Mouse (Mus musculus): ENCODE measurements around the gene Slc22a5. TPM values are rescaled to one million over a fixed set of nuclear protein-coding genes. Genes with fewer than 3 reads are reported as not detected.
"Not testable (repeated sequence)": the region's sequence is repeated elsewhere in the genome, so short reads cannot be mapped to it uniquely, and the experiment has no call there.

The Slc22a5 gene
- 10 to 100 TPM; 28.4 to 30.4 TPM for total RNA-seq (2021)

DNA sequence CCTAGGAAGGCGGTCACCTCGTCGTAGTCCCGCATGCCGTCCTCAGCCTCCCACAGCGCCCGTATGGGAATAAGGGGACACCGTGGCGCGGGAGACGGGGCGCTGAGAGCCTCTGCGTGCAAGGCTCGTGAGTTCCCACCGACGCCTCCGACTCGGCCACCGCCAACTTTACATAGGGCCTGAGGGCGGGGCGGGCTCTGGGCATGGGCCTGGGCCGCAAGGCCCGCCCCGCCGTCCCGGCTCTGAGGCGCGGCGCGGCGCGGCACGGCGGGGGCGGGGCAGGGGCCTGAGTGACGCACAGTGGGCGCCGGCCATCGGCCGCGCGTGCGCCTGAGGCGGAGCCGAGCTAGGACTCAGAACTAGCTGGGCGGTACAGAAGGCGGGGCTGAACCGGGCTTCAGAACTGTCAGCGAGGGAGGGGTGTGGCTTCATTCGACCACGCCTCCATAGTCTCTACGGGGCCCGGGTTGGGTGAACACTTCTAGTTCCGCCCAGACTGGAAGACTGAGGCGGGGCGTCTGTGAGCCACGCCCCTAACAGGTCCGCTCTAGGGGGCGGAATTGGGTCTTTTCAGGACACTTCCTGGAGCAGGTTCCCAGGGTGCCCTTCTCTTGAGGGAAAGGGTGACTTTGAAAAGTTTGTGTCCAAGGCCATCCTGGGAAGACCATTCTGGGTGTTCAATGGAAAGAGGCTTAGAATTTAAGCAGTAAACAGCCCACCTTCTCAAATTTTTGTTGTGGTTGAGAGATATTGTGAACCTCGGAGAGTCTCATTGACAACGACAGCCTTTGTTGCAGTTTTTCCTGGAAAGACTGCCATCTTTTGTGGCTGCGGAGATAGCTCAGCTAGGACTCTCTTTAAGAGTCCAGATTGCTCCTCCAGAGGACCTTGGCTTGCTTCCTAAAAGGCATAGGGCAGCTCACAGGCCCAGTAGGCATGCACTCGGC is at the start of gene Slc22a5:
Gene Slc22a5 (minus strand): TSS at position 156 of the 947 bp plus-strand sequence.
- intact Hi-C loops (cut with DNase I) = loop anchor here (1.0 kb wide), 1 partner anchor 88 kb away; no protein-coding TSS in a partner anchor
- peak; percentile 98 to 99 for DNase-seq

DNA sequence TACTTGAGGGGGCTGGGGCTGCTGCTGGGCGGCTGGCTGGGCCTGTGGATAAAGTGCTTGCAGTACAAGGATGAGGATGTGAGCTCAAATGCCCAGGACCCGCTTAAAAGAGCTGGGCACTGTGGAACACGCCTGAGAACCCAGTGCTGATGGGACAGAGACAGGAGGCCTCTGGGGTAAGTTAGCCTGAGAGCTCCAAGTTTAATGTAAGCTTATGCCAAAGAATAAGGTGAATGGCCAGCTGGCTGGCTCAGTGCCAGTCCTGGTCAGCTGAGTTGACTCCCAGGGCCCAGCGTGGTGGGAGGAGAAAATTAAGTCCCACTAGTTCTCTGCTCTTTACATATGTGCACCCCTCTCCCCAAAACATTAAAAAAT is 40.5 kb upstream of the Slc22a5 start:
- intact Hi-C loops (cut with DNase I) = loop anchor here (1.0 to 5.0 kb wide), 4 partner anchors 57 to 325 kb away; no protein-coding TSS in a partner anchor
- not testable (repeated sequence) for DNase-seq

DNA sequence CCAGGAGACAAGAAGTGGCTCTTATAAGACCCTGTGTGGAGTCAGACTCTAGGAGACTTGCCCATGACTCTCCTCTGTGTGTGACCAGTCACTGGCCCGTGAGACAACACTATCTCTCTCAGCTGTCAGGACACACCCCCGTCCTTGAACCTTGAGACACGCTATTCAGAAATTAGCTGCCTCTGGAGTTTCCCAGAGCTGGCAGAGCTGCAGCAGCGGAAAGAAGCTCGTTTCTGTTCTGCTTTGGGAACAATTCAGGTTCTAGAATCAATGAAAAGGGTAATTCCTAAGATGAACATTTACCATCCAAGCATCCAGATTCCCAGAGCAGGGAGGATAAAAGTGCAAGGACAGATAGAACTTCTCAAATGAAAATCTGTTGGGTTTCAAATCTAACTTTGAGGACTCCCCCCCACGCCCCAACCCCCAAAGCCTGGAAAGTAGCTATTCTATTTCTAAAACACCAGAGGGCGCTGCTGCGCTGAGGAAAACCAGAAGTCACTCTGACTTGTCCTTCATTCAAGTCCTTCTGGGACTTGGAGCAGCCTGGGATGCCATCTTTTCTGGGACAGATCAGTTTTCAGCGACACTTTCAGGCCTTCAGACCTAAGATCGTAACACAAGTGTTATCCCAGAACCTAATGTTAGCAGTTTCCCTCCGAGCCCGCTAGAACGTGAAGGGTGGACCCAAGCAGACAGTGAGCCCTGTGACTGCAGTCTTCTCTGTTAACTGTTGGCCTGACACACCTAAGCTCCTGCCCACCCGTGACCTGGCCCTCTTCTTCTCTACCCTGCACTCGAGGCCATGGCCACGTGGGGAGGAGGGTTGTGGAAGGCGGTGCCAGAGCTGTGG is 39.9 kb upstream of the Slc22a5 start:
- DNase-seq = peak; percentile 50 to 64
- intact Hi-C loops (cut with DNase I) = loop anchor here (1.0 to 5.0 kb wide), 4 partner anchors 58 to 326 kb away; no protein-coding TSS in a partner anchor

DNA sequence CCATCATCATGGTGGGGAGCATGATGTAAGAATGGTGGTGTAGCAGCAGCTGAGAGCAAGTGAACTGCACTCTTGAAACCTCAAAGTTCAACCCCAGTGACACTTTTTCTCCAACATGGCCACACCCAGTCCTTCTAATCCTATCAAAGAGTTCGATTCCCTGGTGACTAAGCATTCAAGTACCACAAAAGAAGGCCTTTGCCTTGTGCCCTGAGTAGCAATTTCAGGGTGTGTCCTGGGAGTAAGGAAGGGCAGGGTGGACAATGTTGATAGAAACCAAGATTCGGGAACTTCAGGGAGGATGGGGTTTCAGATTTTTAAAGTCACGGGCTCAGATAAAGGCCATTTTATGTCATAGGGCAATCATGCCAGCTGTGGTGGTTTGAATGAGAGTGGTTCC is 38.3 kb upstream of the Slc22a5 start:
- intact Hi-C loops (cut with DNase I) = loop anchor here (2.0 to 5.0 kb wide), 3 partner anchors 125 to 328 kb away; no protein-coding TSS in a partner anchor
- DNase-seq = no peak

DNA sequence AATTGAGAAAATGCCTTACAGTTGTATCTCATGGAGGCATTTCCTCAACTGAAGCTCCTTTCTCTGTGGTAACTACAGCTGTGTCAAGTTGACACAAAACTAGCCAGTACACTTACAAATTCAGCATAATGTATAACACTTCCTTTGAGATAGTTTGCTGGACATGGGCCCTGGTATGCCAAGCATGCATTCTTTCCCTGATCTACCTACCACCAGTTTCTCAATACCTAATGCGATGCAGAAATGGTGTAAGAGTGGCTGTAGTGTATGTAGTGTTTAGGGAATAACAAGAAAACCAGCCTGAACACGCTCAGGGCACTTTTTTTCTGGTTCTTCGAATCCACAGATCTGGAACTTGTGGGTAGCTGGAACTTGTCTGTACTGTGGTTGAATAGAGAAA is 37.1 kb upstream of the Slc22a5 start:
- intact Hi-C loops (cut with DNase I) = no loop called here
- no peak for DNase-seq

DNA sequence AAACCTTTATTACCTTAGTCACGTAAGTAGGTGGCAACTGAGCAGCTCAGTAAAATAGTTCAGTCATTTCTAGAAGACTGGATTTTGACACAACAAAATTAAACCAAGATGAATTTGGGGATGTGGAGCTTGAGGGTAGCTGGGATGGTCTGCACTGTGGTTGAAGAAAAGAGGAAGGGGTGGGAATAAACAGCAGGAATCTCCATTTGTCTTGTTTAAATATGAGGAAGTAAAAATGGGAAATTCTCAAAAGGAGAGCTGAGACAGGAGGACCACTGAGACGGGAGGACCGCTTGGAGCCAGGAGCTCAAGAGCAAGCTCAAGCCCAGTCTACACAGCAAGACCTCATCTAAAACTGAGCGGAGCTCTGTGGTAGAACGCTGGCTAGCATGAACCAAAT is 34.8 kb upstream of the Slc22a5 start:
- no peak for DNase-seq
- intact Hi-C loops (cut with DNase I) = no loop called here

DNA sequence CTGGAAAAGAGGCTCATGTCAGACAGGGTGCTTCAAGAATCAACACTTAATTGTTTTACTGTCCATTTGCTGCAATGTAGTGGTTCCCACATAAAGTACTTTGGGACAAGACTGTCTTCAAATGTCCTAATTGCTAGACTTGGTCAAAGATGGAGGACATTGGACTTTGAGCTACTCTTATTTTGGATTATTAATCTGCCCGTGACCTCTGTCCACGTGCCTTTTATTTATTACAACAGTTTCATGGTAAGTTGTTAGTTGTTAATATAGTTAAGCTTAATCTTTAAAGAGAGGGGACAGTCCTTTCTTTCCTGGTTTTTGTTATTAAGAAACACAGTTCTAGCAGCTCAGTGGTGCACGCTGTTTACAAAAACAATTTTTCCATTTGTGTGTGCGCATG is 27.4 kb upstream of the Slc22a5 start:
- intact Hi-C loops (cut with DNase I) = no loop called here
- no peak for DNase-seq

DNA sequence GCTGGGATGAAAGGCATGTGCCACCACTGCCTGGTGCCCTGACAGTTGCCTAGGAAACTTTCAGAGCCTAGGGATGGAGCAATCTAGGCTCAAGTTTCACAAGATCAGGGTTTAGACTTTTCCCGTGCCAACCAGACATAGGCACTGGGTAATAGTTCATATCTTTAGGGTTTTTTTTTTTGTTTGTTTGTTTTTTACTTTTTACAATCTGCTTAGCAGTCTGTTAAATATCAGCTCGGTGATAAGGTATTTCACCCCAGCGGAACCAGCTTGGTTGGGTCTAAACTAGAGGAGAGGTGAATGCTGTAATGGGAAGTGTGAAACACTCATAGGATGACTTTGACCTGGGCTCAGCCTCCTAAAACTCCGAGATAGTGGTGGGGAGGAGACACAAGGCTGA is 19.6 kb upstream of the Slc22a5 start:
- intact Hi-C loops (cut with DNase I) = no loop called here

DNA sequence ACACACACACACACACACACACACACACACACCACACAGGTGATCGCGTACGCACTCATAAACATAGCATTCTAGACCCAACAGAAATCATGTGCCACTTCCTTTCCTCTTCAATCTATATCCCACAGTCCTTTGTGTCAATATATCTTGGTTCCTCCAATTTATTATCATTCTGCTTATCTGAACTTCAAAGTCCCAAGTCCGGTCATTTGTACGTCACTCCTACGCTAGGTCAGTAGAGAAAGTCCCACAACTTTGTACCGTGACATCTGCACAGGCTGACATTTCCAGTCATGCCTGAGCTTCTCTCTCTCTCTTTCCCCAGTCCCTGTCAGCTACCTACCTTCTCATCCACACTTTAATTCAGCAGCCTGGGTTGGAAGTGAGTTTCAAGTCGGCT is 17.2 kb upstream of the Slc22a5 start:
- no peak for DNase-seq
- intact Hi-C loops (cut with DNase I) = no loop called here

More for the DNA sequence above, 19.6 kb upstream of the Slc22a5 start:
- DNase-seq = no peak

DNA sequence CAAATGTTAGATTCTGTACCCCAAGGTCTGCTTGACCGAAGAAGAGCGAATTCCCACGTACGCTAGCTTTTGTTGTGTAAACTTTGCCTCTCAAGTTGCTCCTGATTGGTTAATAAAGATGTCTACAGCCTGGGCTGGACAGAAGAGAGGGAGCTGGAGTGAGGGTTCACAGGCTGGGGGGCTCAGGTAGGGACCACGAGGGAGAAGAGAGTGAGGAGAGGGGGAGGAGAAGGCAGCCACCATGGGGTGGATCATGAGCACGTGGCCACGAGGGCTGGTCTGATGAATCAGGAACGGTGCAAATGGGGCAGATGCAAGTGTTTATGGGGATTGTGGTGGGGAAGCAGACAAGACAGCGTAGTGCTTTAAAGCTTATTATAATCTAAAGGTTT is 13.1 kb upstream of the Slc22a5 start:
- DNase-seq = no peak
- intact Hi-C loops (cut with DNase I) = no loop called here

DNA sequence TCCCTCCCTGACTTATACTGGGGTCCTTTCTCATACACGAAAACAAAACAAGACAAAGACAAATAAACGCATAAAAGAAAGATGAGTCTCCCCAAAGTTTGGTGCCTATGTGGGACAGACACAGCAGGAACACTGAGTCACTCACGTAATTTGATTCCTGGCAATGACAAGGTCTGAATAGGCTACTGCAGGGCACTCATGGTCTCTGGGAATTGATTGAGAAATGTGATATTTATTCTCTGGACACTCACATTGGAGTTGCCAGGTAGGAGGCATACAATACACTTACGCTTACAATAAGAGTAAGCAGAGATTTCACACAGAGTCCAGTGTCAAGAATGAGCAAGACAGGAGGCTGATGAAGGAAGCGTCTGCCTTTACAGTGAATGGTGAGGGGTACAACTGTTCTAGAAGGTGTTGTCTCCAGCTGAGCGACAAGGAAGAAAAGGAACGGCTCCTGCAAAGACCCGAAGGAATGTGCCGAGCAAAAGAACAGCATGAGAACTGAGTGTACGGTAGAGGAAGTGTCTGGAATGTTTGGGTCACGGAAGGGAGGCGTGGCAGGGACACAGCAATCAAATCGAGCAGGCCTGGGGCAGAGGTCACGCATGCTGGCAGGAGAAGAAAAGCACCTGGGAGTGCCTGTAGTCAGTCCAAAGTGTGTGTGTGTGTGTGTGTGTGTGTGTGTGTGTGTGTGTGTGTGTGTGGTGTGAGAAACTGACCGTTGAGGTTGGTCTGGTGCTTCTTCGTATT is 12.5 kb upstream of the Slc22a5 start:
- DNase-seq = peak in 1 of 2 experiments; percentile 26

DNA sequence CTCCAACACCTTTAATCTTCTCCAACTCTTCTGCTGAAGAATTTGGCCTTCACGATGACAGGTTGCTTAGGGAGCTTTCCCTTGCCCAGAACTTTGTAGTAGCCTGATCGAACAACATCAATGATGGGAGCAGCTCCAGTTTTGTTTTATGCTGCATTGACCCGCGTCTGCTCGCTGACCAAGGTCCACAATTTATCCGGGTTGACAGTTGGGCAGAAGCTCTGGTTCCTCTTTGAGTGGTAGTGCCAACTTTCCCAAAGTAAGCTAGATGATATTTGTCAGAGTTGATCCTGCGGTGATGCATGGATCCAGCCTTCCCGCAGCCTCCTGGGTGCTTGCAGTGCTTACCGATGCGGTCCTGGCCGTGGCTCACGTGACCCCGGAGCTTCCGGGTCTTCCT is 11.3 kb upstream of the Slc22a5 start:
- intact Hi-C loops (cut with DNase I) = no loop called here
- DNase-seq = no peak

More for the DNA sequence above, 12.5 kb upstream of the Slc22a5 start:
- intact Hi-C loops (cut with DNase I) = no loop called here

DNA sequence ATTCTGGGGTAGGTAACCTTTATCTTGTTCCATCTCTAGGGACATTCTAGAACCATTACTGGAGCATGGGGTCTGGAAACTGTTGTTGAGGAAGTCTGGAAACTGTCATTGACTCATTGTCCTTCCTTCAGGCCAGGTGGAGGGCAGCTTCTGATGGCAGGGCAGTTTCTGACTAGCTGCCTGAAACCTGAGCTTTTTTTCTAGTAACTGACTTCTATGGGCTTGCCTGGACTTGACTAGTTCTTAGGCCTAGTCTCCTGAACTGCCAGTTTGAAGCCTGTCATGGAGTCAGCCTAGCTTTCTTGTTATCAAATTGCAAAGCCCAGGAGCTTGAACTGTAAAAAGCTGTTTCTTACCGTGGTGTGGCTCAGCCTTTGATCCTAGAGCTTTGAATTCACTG is 9.5 kb upstream of the Slc22a5 start:
- intact Hi-C loops (cut with DNase I) = no loop called here
- no peak for DNase-seq

DNA sequence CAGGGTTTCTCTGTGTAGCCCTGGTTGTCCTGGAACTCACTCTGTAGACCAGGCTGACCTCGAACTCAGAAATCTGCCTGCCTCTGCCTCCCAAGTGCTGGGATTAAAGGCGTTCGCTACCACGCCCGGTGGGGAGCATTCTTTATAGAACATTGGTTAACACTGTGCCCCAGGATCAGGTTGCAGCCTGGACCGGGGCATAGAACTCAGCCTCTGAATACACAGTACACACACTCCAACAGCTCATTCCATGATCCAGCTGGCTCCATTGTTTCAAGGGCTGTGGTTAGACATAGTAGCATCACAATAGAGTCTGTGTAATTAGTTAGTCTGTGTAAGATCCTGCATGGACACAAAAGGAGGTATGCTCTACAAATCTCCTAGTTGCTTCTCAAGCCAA is 8.5 kb upstream of the Slc22a5 start:
- intact Hi-C loops (cut with DNase I) = no loop called here
- DNase-seq = no peak

DNA sequence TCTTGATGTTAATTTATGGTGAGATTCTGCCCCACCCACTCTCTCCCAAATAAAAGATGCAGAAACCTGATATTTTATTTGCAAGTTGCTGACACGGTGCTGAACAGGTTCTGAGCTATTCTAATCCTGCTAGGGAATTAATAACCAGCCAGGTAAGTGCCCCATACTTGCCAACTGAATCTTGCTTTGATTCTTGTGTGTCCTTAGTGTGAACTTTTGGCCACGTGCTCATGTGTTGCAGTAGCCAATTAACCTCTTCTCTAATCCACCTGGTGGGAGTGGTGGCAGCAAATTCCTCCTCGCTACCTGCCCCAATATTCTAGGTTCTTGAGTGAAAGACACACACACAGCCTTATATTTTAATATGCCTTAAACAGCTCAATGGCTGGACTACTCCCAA is 7.5 kb upstream of the Slc22a5 start:
- no peak for DNase-seq
- intact Hi-C loops (cut with DNase I) = no loop called here

DNA sequence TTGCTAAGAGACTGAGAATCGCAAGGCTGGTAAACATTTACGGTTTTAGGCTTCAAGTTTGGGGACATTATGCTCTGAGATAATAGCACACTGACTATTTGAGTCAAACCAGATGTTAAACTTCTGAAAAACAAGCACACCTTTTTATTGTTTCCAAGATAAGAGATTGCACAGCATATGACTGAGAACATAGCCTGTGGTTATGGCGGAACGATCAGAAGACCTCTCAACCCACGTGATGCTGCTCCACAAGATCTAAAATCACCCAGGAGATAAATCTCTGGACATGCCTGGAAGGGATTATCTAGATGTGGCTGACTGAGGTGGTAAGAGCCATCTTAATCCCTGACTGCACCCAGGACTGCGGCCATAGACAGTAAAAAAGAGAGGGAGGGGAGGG is 5.5 kb upstream of the Slc22a5 start:
- DNase-seq = no peak
- intact Hi-C loops (cut with DNase I) = no loop called here

DNA sequence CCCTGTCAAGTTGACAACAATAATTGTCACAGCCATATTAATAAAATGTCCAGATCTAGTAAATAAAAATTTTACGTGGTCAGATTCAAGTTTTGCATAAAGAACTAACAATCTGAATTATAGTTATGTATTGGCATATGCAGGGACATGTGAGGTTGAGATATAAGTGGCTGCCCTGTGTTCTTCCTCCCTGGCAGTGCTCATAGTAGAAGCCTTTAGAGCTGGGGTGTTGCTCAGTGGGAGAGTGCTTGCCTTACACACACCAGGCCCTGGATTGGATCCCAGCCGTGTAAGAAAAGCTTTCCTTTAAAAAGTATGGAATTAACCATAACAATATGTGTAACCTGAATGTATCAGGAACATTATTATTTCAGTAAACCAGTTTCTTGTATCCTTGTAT is 2.0 kb upstream of the Slc22a5 start:
- intact Hi-C loops (cut with DNase I) = no loop called here

DNA sequence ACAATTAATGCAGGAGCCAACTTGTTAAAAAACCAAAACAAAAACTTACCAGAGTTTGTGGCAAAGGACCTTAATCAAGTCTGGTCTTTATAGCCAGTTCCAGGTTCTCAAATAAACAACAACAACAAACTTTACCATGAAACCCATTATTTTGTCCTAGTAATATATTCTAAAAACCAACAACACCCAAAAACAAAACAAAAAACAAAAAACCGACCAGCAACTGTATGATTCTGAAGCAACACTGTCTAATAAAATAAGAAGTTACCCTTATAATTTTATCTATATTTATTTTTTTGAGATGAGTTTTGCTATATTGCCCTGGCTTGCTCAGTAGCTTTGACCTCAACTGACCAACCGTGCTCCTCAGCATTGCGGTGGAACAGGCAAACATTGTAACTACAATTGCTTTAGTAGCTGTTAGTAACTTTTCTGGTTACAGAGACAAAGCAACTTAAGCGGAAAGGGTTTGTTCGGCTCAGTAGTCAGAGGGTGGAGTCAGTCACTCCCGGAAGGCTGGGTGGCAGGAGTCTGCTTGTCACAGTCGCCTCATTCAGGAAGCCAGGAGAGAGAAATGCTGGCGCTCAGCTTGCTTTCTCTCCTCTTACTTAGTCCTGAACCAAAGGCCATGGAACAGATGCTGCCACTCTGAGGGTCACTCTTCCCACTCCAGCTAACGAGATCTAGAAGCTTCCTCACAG is 1.4 kb upstream of the Slc22a5 start:
- intact Hi-C loops (cut with DNase I) = no loop called here
- DNase-seq = no peak

More for the DNA sequence above, 2.0 kb upstream of the Slc22a5 start:
- DNase-seq = no peak

DNA sequence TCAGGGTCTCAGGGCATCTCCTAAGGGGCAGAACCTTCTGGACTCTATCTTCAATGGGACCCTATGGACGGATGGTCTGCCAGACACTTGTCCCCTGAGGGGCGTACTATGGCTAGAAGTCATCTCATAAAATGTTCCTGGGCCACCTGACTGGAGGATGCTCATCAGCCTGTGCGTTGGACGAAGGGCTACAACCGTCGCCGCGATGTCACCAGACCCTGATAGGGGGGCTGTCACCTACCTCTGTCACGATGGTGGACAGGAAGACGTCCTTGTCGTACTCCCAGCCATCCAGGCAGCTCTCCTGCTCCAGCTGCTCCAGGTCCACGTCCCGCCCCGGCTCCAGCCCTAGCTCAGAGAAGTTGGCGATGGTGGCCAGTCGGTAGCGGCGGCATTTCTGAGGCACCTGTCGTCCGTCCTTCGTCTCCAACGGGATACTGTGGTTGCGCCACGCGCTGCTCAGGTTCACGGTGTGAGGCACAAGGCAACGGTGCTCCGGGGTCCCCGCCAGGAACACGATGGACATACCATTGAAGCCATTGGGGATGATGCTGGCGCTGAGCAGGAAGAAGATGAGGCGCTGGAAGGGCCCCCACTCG is 455 bp downstream of the Slc22a5 start:
- no peak for DNase-seq
- intact Hi-C loops (cut with DNase I) = loop anchor here (1.0 kb wide), 1 partner anchor 88 kb away; no protein-coding TSS in a partner anchor

Data from heart, postnatal 36 days (tissue).